Mouse (Mus musculus): ENCODE data around the gene Slc4a4. TPM values are rescaled to one million over a fixed set of nuclear protein-coding genes. Genes with fewer than 3 reads are reported as not detected.

Slc4a4 gene
- 10 to 100 TPM; 24.6 to 33.0 TPM for total RNA-seq (2021)
- long read RNA-seq, experiment 1, partial matches to known transcripts = 0 of 1 reads
- long read RNA-seq, experiment 1, other reads (novel, unspliced or antisense) = 1 of 1 reads
- long read RNA-seq, experiment 2, full-length matches to known transcripts = 1 of 3 reads
- long read RNA-seq, experiment 2, partial matches to known transcripts = 1 of 3 reads
- long read RNA-seq, experiment 2, other reads (novel, unspliced or antisense) = 1 of 3 reads

- peak; percentile 64 for DNase-seq
Observed at GRCm38 (mm10) chr5:88886668-88887555, at the start of gene Slc4a4. Gene Slc4a4 (plus strand): TSS chr5:88886818.

- DNase-seq = no peak
Observed at GRCm38 (mm10) chr5:88840080-88840798, 46.4 kb upstream of the Slc4a4 start.

- no peak for DNase-seq
Observed at GRCm38 (mm10) chr5:88857311-88857710, 29.3 kb upstream of the Slc4a4 start.

GRCm38 (mm10) chr5:88857801-88858200 lies 28.8 kb upstream of the Slc4a4 start:
- no peak for DNase-seq

GRCm38 (mm10) chr5:88858226-88858625 lies 28.4 kb upstream of the Slc4a4 start:
- DNase-seq = no peak

GRCm38 (mm10) chr5:88862163-88862562 lies 24.5 kb upstream of the Slc4a4 start:
- peak; percentile 11 to 31 for DNase-seq

- DNase-seq = no peak
Observed at GRCm38 (mm10) chr5:88862794-88863193, 23.8 kb upstream of the Slc4a4 start.

- peak; percentile 18 to 51 for DNase-seq
Observed at GRCm38 (mm10) chr5:88884101-88884500, 2.5 kb upstream of the Slc4a4 start.

- peak; percentile 60 to 66 for DNase-seq
Observed at GRCm38 (mm10) chr5:88885503-88885902, 1.1 kb upstream of the Slc4a4 start.

- peak in 1 of 2 experiments; percentile 27 for DNase-seq
Observed at GRCm38 (mm10) chr5:88885944-88886343, 674 bp upstream of the Slc4a4 start.

- DNase-seq = no peak
Observed at GRCm38 (mm10) chr5:88886349-88886667, 310 bp upstream of the Slc4a4 start.

- peak; percentile 25 to 53 for DNase-seq
Observed at GRCm38 (mm10) chr5:88887556-88888412, 1.2 kb downstream of the Slc4a4 start.

- DNase-seq = no peak
Observed at GRCm38 (mm10) chr5:88888413-88888700, 1.7 kb downstream of the Slc4a4 start.

- DNase-seq = peak in 1 of 2 experiments; percentile 25
Observed at GRCm38 (mm10) chr5:88889326-88889725, 2.7 kb downstream of the Slc4a4 start.

GRCm38 (mm10) chr5:88890146-88890545 lies 3.5 kb downstream of the Slc4a4 start:
- DNase-seq = no peak

- DNase-seq = no peak
Observed at GRCm38 (mm10) chr5:88896574-88896973, 10.0 kb downstream of the Slc4a4 start.

- DNase-seq = no peak
Observed at GRCm38 (mm10) chr5:88903111-88903510, 16.5 kb downstream of the Slc4a4 start.

GRCm38 (mm10) chr5:88903526-88903925 lies 16.9 kb downstream of the Slc4a4 start:
- no peak for DNase-seq

- DNase-seq = no peak
Observed at GRCm38 (mm10) chr5:88904841-88905240, 18.2 kb downstream of the Slc4a4 start.

- DNase-seq = no peak
Observed at GRCm38 (mm10) chr5:88907615-88908014, 21.0 kb downstream of the Slc4a4 start.

- DNase-seq = peak in 1 of 2 experiments; percentile 28
Observed at GRCm38 (mm10) chr5:88912629-88913028, 26.0 kb downstream of the Slc4a4 start.

- DNase-seq = no peak
Observed at GRCm38 (mm10) chr5:88915082-88915481, 28.5 kb downstream of the Slc4a4 start.
